In genomic region chr4:94439159-94439836, GRCm38 (mm10) we compare ENCODE assay signal across 16 mouse cellular contexts.
A peak's percentile ranks its signal among the peaks of the same experiment; 100 is the strongest.
DNase-seq lines count a peak whose midpoint lies in the region; TF ChIP-seq lines count a peak whose summit lies in the region.
"Had no signal": no experiment of that assay in that cellular context is flagged by ENCODE, and none has a peak within 500 bp of the region (broad histone marks: within the 10 kb centered on the region; RNA-seq: fewer than 3 reads in every experiment).

No protein-coding gene starts in this region.

- DNase-seq in layer of hippocampus, adult 8-10 months (ENCODE audit: low spot score in 2 of 2) = peak; percentile 7 to 43
- DNase-seq in layer of hippocampus, adult 9-10 months (ENCODE audit: low spot score) = no peak
- DNase-seq in brain, embryonic 14.5 days (ENCODE audit: low read depth) = peak; percentile 19
- peak; percentile 37 for DNase-seq in cerebellum, adult 11 months
- DNase-seq in cerebellum, postnatal 25 days = peak; percentile 88 to 92
- DNase-seq in urinary bladder, adult 2 months (ENCODE audit: low spot score) = no peak
- DNase-seq in retina, postnatal 1 day = no peak
- DNase-seq: adrenal gland, adult 2 months; embryo, embryonic 11 days; gastrocnemius, postnatal 14 days; heart, postnatal 14 days; kidney, adult 2 months; kidney, postnatal 36 days; liver, embryonic 13.5 days; lung, postnatal 10 days; thymus, adult 18-20 months had no signal

- no peak for TF ChIP-seq CTCF in brain, embryonic 14.5 days (IDR thresholded peaks at IDR 0.05; ENCODE audit: borderline replicate concordance, extremely low read depth, insufficient read depth, insufficient read length)

- no peak for TF ChIP-seq POLR2A in brain, embryonic 14.5 days (IDR thresholded peaks at IDR 0.05; ENCODE audit: borderline replicate concordance, extremely low read depth, insufficient read depth, insufficient read length, poor library complexity, severe bottlenecking)

Comparison
In these comparisons a context has a peak if more than half of its experiments do, and no peak if none do; other contexts are left out.
1. DNase-seq: peak in layer of hippocampus, adult 8-10 months (2 of 2), brain, embryonic 14.5 days (single experiment), cerebellum, adult 11 months (single experiment) and cerebellum, postnatal 25 days (2 of 2); none in layer of hippocampus, adult 9-10 months (single experiment), urinary bladder, adult 2 months (single experiment) and retina, postnatal 1 day (single experiment).